Mouse (Mus musculus): ENCODE results near the gene Oxct1.
A peak's percentile ranks its signal among the peaks of the same experiment; 100 is the strongest.

Gene Oxct1

GRCm38 (mm10) chr15:4026231-4026773 is at the start of gene Oxct1:
Gene Oxct1, plus strand, starts transcription at chr15:4026383.
- DNase-seq (ENCODE audit: low read depth, low spot score): peak; percentile 81

- no peak for DNase-seq (ENCODE audit: low read depth, low spot score)
Measured at GRCm38 (mm10) chr15:3978279-3978678, 47.9 kb upstream of the Oxct1 start.

GRCm38 (mm10) chr15:3979061-3979848 is 46.9 kb upstream of the Oxct1 start, which contains the start of gene Fbxo4:
Gene Fbxo4, minus strand, starts transcription at chr15:3979573.
- DNase-seq (ENCODE audit: low read depth, low spot score): peak; percentile 33

- no peak for DNase-seq (ENCODE audit: low read depth, low spot score)
Measured at GRCm38 (mm10) chr15:3979871-3980270, 46.3 kb upstream of the Oxct1 start.

GRCm38 (mm10) chr15:3982732-3983131 is 43.5 kb upstream of the Oxct1 start:
- DNase-seq (ENCODE audit: low read depth, low spot score): no peak

GRCm38 (mm10) chr15:3984876-3985275 is 41.3 kb upstream of the Oxct1 start:
- DNase-seq (ENCODE audit: low read depth, low spot score): no peak

GRCm38 (mm10) chr15:3987981-3988380 is 38.2 kb upstream of the Oxct1 start:
- DNase-seq (ENCODE audit: low read depth, low spot score): no peak

GRCm38 (mm10) chr15:3994852-3995447 is 31.2 kb upstream of the Oxct1 start:
- DNase-seq (ENCODE audit: low read depth, low spot score): no peak

- peak; percentile 98 for DNase-seq (ENCODE audit: low read depth, low spot score)
Measured at GRCm38 (mm10) chr15:3995448-3996266, 30.5 kb upstream of the Oxct1 start, which contains the start of gene AW549877. Gene AW549877, minus strand, starts transcription at chr15:3995744.

- DNase-seq (ENCODE audit: low read depth, low spot score): no peak
Measured at GRCm38 (mm10) chr15:3996267-3997010, 29.7 kb upstream of the Oxct1 start.

GRCm38 (mm10) chr15:3999144-3999543 is 27.0 kb upstream of the Oxct1 start:
- no peak for DNase-seq (ENCODE audit: low read depth, low spot score)

GRCm38 (mm10) chr15:4000536-4000935 is 25.6 kb upstream of the Oxct1 start:
- no peak for DNase-seq (ENCODE audit: low read depth, low spot score)

- peak; percentile 50 for DNase-seq (ENCODE audit: low read depth, low spot score)
Measured at GRCm38 (mm10) chr15:4013873-4014272, 12.3 kb upstream of the Oxct1 start.

GRCm38 (mm10) chr15:4020711-4021110 is 5.5 kb upstream of the Oxct1 start:
- DNase-seq (ENCODE audit: low read depth, low spot score): no peak

- no peak for DNase-seq (ENCODE audit: low read depth, low spot score)
Measured at GRCm38 (mm10) chr15:4023747-4024146, 2.4 kb upstream of the Oxct1 start.

GRCm38 (mm10) chr15:4024726-4025507 is 1.3 kb upstream of the Oxct1 start:
- no peak for DNase-seq (ENCODE audit: low read depth, low spot score)

GRCm38 (mm10) chr15:4025508-4025904 is 677 bp upstream of the Oxct1 start:
- no peak for DNase-seq (ENCODE audit: low read depth, low spot score)

- peak; percentile 46 for DNase-seq (ENCODE audit: low read depth, low spot score)
Measured at GRCm38 (mm10) chr15:4026831-4027584, 825 bp downstream of the Oxct1 start.

GRCm38 (mm10) chr15:4027671-4028410 is 1.7 kb downstream of the Oxct1 start:
- no peak for DNase-seq (ENCODE audit: low read depth, low spot score)

All from retina, postnatal 7 days (tissue).